Mouse (Mus musculus): ENCODE data around the gene Gm11032. TPM values are rescaled to one million over a fixed set of nuclear protein-coding genes. Genes with fewer than 3 reads are reported as not detected.

Gm11032 gene
- total RNA-seq, 2 experiments from 2014 or later, result not detected

Other genes with a start within 250 kb of the Gm11032 start
- not detected for gene Hormad2, start 179.0 kb upstream of the Gm11032 start, total RNA-seq (2021)
- 10 to 100 TPM; 35.3 to 36.5 TPM for gene Mtmr3, start 25.2 kb upstream of the Gm11032 start, total RNA-seq (2021)
- 10 to 100 TPM; 13.1 to 13.7 TPM for gene Ascc2, start 17.7 kb downstream of the Gm11032 start, total RNA-seq (2021)
- gene Uqcr10, start 84.3 kb downstream of the Gm11032 start, total RNA-seq (2021), result 100 to 1,000 TPM; 851 to 959 TPM
- gene Zmat5, start 84.6 kb downstream of the Gm11032 start, total RNA-seq (2021), result 10 to 100 TPM; 14.8 to 15.1 TPM
- gene Cabp7, start 126.7 kb downstream of the Gm11032 start, total RNA-seq (2021), result under 1 TPM; 0.66 to 0.69 TPM
- 10 to 100 TPM; 35.2 to 40.9 TPM for gene Nf2, start 229.5 kb downstream of the Gm11032 start, total RNA-seq (2021)